Mouse (Mus musculus): ENCODE measurements around the gene Med22.
"Not testable (repeated sequence)": the region's sequence is repeated elsewhere in the genome, so short reads cannot be mapped to it uniquely, and the experiment has no call there.

Gene Med22

GRCm38 (mm10) chr2:26915927-26916728, 5.7 kb upstream of the Med22 start, which contains the start of the genes Surf2 and Surf1:
Surf2 (plus strand) TSS chr2:26916367.
Surf1 (minus strand) TSS chr2:26916530.
- peak; percentile 64 for DNase-seq (ENCODE audit: low spot score)

- no peak for DNase-seq (ENCODE audit: low spot score)
Observed at GRCm38 (mm10) chr2:26914148-26914941, 3.9 kb upstream of the Med22 start.

- DNase-seq (ENCODE audit: low spot score): no peak
Observed at GRCm38 (mm10) chr2:26913416-26914147, 3.1 kb upstream of the Med22 start.

- no peak for DNase-seq (ENCODE audit: low spot score)
Observed at GRCm38 (mm10) chr2:26912253-26912770, 1.8 kb upstream of the Med22 start.

- DNase-seq (ENCODE audit: low spot score): no peak
Observed at GRCm38 (mm10) chr2:26910994-26911765, 703 bp upstream of the Med22 start.

- no peak for DNase-seq (ENCODE audit: low spot score)
Observed at GRCm38 (mm10) chr2:26909387-26909784, 1.1 kb downstream of the Med22 start.

- DNase-seq (ENCODE audit: low spot score): no peak
Observed at GRCm38 (mm10) chr2:26908710-26909386, 1.6 kb downstream of the Med22 start.

GRCm38 (mm10) chr2:26907109-26907508, 3.4 kb downstream of the Med22 start:
- no peak for DNase-seq (ENCODE audit: low spot score)

GRCm38 (mm10) chr2:26906431-26906830, 4.0 kb downstream of the Med22 start:
- DNase-seq (ENCODE audit: low spot score): no peak

GRCm38 (mm10) chr2:26905936-26906335, 4.5 kb downstream of the Med22 start:
- no peak for DNase-seq (ENCODE audit: low spot score)

- no peak for DNase-seq (ENCODE audit: low spot score)
Observed at GRCm38 (mm10) chr2:26903311-26903710, 7.2 kb downstream of the Med22 start.

GRCm38 (mm10) chr2:26902467-26903220, 7.8 kb downstream of the Med22 start, which contains the start of gene Surf6:
Surf6 (minus strand) TSS chr2:26902879.
- peak; percentile 94 for DNase-seq (ENCODE audit: low spot score)

- no peak for DNase-seq (ENCODE audit: low spot score)
Observed at GRCm38 (mm10) chr2:26901834-26902400, 8.6 kb downstream of the Med22 start.

- DNase-seq (ENCODE audit: low spot score): no peak
Observed at GRCm38 (mm10) chr2:26900731-26901130, 9.7 kb downstream of the Med22 start.

GRCm38 (mm10) chr2:26895898-26896297, 14.6 kb downstream of the Med22 start:
- DNase-seq (ENCODE audit: low spot score): no peak

- not testable (repeated sequence) for DNase-seq (ENCODE audit: low spot score)
Observed at GRCm38 (mm10) chr2:26886170-26886569, 24.3 kb downstream of the Med22 start.

- DNase-seq (ENCODE audit: low spot score): not testable (repeated sequence)
Observed at GRCm38 (mm10) chr2:26885541-26885940, 24.9 kb downstream of the Med22 start.

- DNase-seq (ENCODE audit: low spot score): no peak
Observed at GRCm38 (mm10) chr2:26878571-26878970, 31.9 kb downstream of the Med22 start.

- DNase-seq (ENCODE audit: low spot score): no peak
Observed at GRCm38 (mm10) chr2:26870666-26871065, 39.8 kb downstream of the Med22 start.

GRCm38 (mm10) chr2:26864879-26865278, 45.6 kb downstream of the Med22 start, which contains the start of gene Abo:
Abo (minus strand) TSS chr2:26864979.
- no peak for DNase-seq (ENCODE audit: low spot score)

Measured in layer of hippocampus, adult 9-10 months (tissue).